Mouse (Mus musculus) embryonic facial prominence, embryonic 12.5 days (tissue): ENCODE measurements around the gene Trak1. TPM values are rescaled to one million over a fixed set of nuclear protein-coding genes. Genes with fewer than 3 reads are reported as not detected.

ENCODE experiments used
- ATAC-seq: fragments of 200-750 bp; cut with Nextera tagmentation; 2 replicates; pipeline ENCODE4 v1.8.0; 2017; ENCODE audit not compliant: insufficient number of reproducible peaks, insufficient read depth, low FRiP score, low TSS enrichment
- H3K27ac ChIP-seq: fragments of 300-500 bp; sonication (generic); 2 replicates; pipeline ENCODE4 v1.5.1; 2016; ENCODE audit warnings: mild to moderate bottlenecking
- H3K27me3 ChIP-seq: fragments of 300-500 bp; sonication (generic); 2 replicates; pipeline ENCODE4 v1.6.1; 2016; ENCODE audit warnings: mild to moderate bottlenecking, moderate library complexity
- H3K36me3 ChIP-seq: fragments of 300-500 bp; sonication (generic); 2 replicates; pipeline ENCODE4 v1.6.1; 2016; ENCODE audit warnings: mild to moderate bottlenecking
- H3K4me1 ChIP-seq: fragments of 300-500 bp; sonication (generic); 2 replicates; pipeline ENCODE4 v1.6.1; 2016
- H3K4me2 ChIP-seq: fragments of 300-500 bp; sonication (generic); replicated peaks from 2 replicates; pipeline ENCODE4 v1.6.1; 2016; ENCODE audit warnings: mild to moderate bottlenecking, moderate library complexity
- H3K4me3 ChIP-seq: fragments of 300-500 bp; sonication (generic); 2 replicates; pipeline ENCODE4 v1.5.1; 2016; ENCODE audit warnings: mild to moderate bottlenecking
- H3K9ac ChIP-seq: fragments of 300-500 bp; sonication (generic); 2 replicates; pipeline ENCODE4 v1.6.1; 2016; ENCODE audit warnings: mild to moderate bottlenecking, moderate library complexity
- H3K9me3 ChIP-seq: fragments of 300-500 bp; sonication (generic); 2 replicates; pipeline ENCODE4 v1.6.1; 2016; ENCODE audit warnings: mild to moderate bottlenecking, moderate library complexity
- WGBS: fragments of 180-500 bp; shearing (Covaris S2); methylation state at CpG from one replicate; pipeline ENCODE4 v1.1.7; 2016; 5-methylcytosine and 5-hydroxymethylcytosine counted together
- polyA plus RNA-seq: library from polyadenylated mRNA; unstranded; fragments of >200 nt; fragmentation: Nextera tagmentation; extraction: Ambion mirVana; gene quantifications from 2 replicates; pipeline ENCODE4 v1.2.1, GENCODE M21; 2016

Gene Trak1
- polyA plus RNA-seq, 1 experiment from 2014 or later, result 20.0 TPM

- 79% methylated on average over 7 of the region's 7 CpGs for whole genome bisulfite sequencing
- no peak overlapping the region for H3K27ac ChIP-seq
- no peak for ATAC-seq
- no peak overlapping the region for H3K4me2 ChIP-seq
- no peaks in the 10 kb centered on the region for H3K9me3 ChIP-seq
- no peak overlapping the region for H3K9ac ChIP-seq
- no peaks in the 10 kb centered on the region for H3K36me3 ChIP-seq
- H3K4me3 ChIP-seq, result no peak overlapping the region
- H3K27me3 ChIP-seq, result no peaks in the 10 kb centered on the region
- peaks cover 37% of the 10 kb centered on the region for H3K4me1 ChIP-seq
Measured at GRCm38 (mm10) chr9:121310501-121310900, 13.2 kb downstream of the Trak1 start.

GRCm38 (mm10) chr9:121311846-121312236 is 14.5 kb downstream of the Trak1 start:
- ATAC-seq, result no peak
- Histone ChIP-seq H3K9me3 (no peaks in the 10 kb centered on the region), H3K4me3 (no peak overlapping the region), H3K36me3 (no peaks in the 10 kb centered on the region), H3K27me3 (no peaks in the 10 kb centered on the region), H3K9ac (no peak overlapping the region), H3K4me1 (peaks cover 38% of the 10 kb centered on the region), H3K4me2 (no peak overlapping the region), H3K27ac (no peak overlapping the region)
- WGBS, result 80% methylated on average over 6 of the region's 6 CpGs

- peaks cover 43% of the 10 kb centered on the region for H3K4me1 ChIP-seq
- H3K36me3 ChIP-seq, result no peaks in the 10 kb centered on the region
- WGBS, result 63% methylated on average over 10 of the region's 10 CpGs
- ATAC-seq, result 0 out of 2 replicates have a peak, but pooled peaks have one; percentile 8
- no peak overlapping the region for H3K9ac ChIP-seq
- H3K27me3 ChIP-seq, result no peaks in the 10 kb centered on the region
- H3K27ac ChIP-seq, result peak overlapping the region; percentile 84
- no peaks in the 10 kb centered on the region for H3K9me3 ChIP-seq
- no peak overlapping the region for H3K4me3 ChIP-seq
- no peak overlapping the region for H3K4me2 ChIP-seq
Measured at GRCm38 (mm10) chr9:121312237-121312891, 15.1 kb downstream of the Trak1 start.

GRCm38 (mm10) chr9:121313656-121314374 is 16.5 kb downstream of the Trak1 start:
- H3K27ac ChIP-seq, result peak overlapping the region; percentile 84
- H3K9me3 ChIP-seq, result no peaks in the 10 kb centered on the region
- ATAC-seq, result peak; percentile 59; the same call in 1 of the 2 replicates
- 0 out of 2 replicates have a peak overlapping the region, but pooled peaks have one; percentile 15 for H3K9ac ChIP-seq
- H3K4me3 ChIP-seq, result peak overlapping the region; percentile 26
- peaks cover 46% of the 10 kb centered on the region for H3K4me1 ChIP-seq
- WGBS, result under 1% methylated on average over 21 of the region's 21 CpGs
- 0 out of 2 replicates have a peak, but pooled peaks cover 3% of the 10 kb centered on the region for H3K36me3 ChIP-seq
- no peaks in the 10 kb centered on the region for H3K27me3 ChIP-seq
- peak overlapping the region; percentile 62 for H3K4me2 ChIP-seq

GRCm38 (mm10) chr9:121314541-121315152 is 17.3 kb downstream of the Trak1 start:
- Histone ChIP-seq H3K27me3 (no peaks in the 10 kb centered on the region), H3K4me3 (peak overlapping the region; percentile 26; the same call in 1 of the 2 replicates), H3K9me3 (no peaks in the 10 kb centered on the region), H3K9ac (peak overlapping the region; percentile 10; the same call in 1 of the 2 replicates), H3K4me2 (peak overlapping the region; percentile 62), H3K4me1 (peaks cover 45% of the 10 kb centered on the region), H3K27ac (peak overlapping the region; percentile 84), H3K36me3 (0 out of 2 replicates have a peak, but pooled peaks cover 3% of the 10 kb centered on the region)
- ATAC-seq, result no peak
- 13% methylated on average over 14 of the region's 14 CpGs for WGBS

GRCm38 (mm10) chr9:121315901-121316595 is 18.7 kb downstream of the Trak1 start:
- H3K4me1 ChIP-seq, result peaks cover 50% of the 10 kb centered on the region
- 0 out of 2 replicates have a peak, but pooled peaks cover 3% of the 10 kb centered on the region for H3K36me3 ChIP-seq
- 78% methylated on average over 4 of the region's 4 CpGs for WGBS
- no peak overlapping the region for H3K27ac ChIP-seq
- no peaks in the 10 kb centered on the region for H3K9me3 ChIP-seq
- no peak overlapping the region for H3K9ac ChIP-seq
- no peak overlapping the region for H3K4me2 ChIP-seq
- no peak for ATAC-seq
- no peak overlapping the region for H3K4me3 ChIP-seq
- no peaks in the 10 kb centered on the region for H3K27me3 ChIP-seq

GRCm38 (mm10) chr9:121316621-121317405 is 19.5 kb downstream of the Trak1 start:
- 62% methylated on average over 12 of the region's 12 CpGs for WGBS
- Histone ChIP-seq H3K36me3 (0 out of 2 replicates have a peak, but pooled peaks cover 3% of the 10 kb centered on the region), H3K27me3 (no peaks in the 10 kb centered on the region), H3K9ac (no peak overlapping the region), H3K4me1 (peaks cover 50% of the 10 kb centered on the region), H3K4me2 (no peak overlapping the region), H3K9me3 (no peaks in the 10 kb centered on the region), H3K4me3 (no peak overlapping the region), H3K27ac (no peak overlapping the region)
- ATAC-seq, result no peak

- H3K27ac ChIP-seq, result peak overlapping the region; percentile 18; the same call in 1 of the 2 replicates
- ATAC-seq, result peak; percentile 79
- no peaks in the 10 kb centered on the region for H3K9me3 ChIP-seq
- 51% methylated on average over 10 of the region's 10 CpGs for WGBS
- H3K27me3 ChIP-seq, result no peaks in the 10 kb centered on the region
- H3K9ac ChIP-seq, result no peak overlapping the region
- no peak overlapping the region for H3K4me2 ChIP-seq
- no peak overlapping the region for H3K4me3 ChIP-seq
- H3K36me3 ChIP-seq, result 0 out of 2 replicates have a peak, but pooled peaks cover 3% of the 10 kb centered on the region
- peaks cover 28% of the 10 kb centered on the region for H3K4me1 ChIP-seq
Measured at GRCm38 (mm10) chr9:121319323-121319966, 22.1 kb downstream of the Trak1 start.

GRCm38 (mm10) chr9:121320433-121320832 is 23.1 kb downstream of the Trak1 start:
- Histone ChIP-seq H3K36me3 (0 out of 2 replicates have a peak, but pooled peaks cover 3% of the 10 kb centered on the region), H3K4me1 (peaks cover 19% of the 10 kb centered on the region), H3K4me2 (no peak overlapping the region), H3K9me3 (no peaks in the 10 kb centered on the region), H3K27ac (0 out of 2 replicates have a peak overlapping the region, but pooled peaks have one; percentile 18), H3K4me3 (no peak overlapping the region), H3K27me3 (no peaks in the 10 kb centered on the region), H3K9ac (no peak overlapping the region)
- no peak for ATAC-seq
- 63% methylated on average over 2 of the region's 2 CpGs for WGBS

- Histone ChIP-seq H3K27me3 (no peaks in the 10 kb centered on the region), H3K9ac (no peak overlapping the region), H3K4me3 (no peak overlapping the region), H3K27ac (no peak overlapping the region), H3K4me1 (peaks cover 17% of the 10 kb centered on the region), H3K4me2 (no peak overlapping the region), H3K36me3 (0 out of 2 replicates have a peak, but pooled peaks cover 3% of the 10 kb centered on the region), H3K9me3 (no peaks in the 10 kb centered on the region)
- 83% methylated on average over 2 of the region's 2 CpGs for WGBS
- no peak for ATAC-seq
Measured at GRCm38 (mm10) chr9:121321118-121321517, 23.8 kb downstream of the Trak1 start.
